Mouse (Mus musculus) urinary bladder, adult 2 months (tissue): ENCODE data around the gene Btf3l4. TPM values are rescaled to one million over a fixed set of nuclear protein-coding genes. Genes with fewer than 3 reads are reported as not detected.

Experiments used
- DNase-seq: peaks from one replicate; pipeline ENCODE4 v3.0.0; 2022; ENCODE audit warnings: low spot score
- polyA plus RNA-seq: library from polyadenylated mRNA; depleted of rRNA; stranded (reverse); fragments of >200 nt; gene quantifications from 2 replicates; pipeline ENCODE4 v1.2.3, GENCODE M21; 2012; rRNA removed

Btf3l4 gene
- polyA plus RNA-seq, 1 experiment: 89.7 TPM

GRCm38 (mm10) chr4:108825677-108826076 is 7.7 kb downstream of the Btf3l4 start:
- DNase-seq: no peak

GRCm38 (mm10) chr4:108811550-108811949 is 21.9 kb downstream of the Btf3l4 start:
- DNase-seq: no peak

- no peak for DNase-seq
Observed at GRCm38 (mm10) chr4:108811142-108811541, 22.3 kb downstream of the Btf3l4 start.

GRCm38 (mm10) chr4:108803535-108803934 is 29.9 kb downstream of the Btf3l4 start:
- DNase-seq: no peak

GRCm38 (mm10) chr4:108798083-108798830 is 35.2 kb downstream of the Btf3l4 start:
- DNase-seq: no peak

- DNase-seq: no peak
Observed at GRCm38 (mm10) chr4:108796701-108797100, 36.7 kb downstream of the Btf3l4 start.

GRCm38 (mm10) chr4:108793941-108794340 is 39.5 kb downstream of the Btf3l4 start:
- DNase-seq: no peak

GRCm38 (mm10) chr4:108790507-108790906 is 42.9 kb downstream of the Btf3l4 start:
- DNase-seq: no peak

- no peak for DNase-seq
Observed at GRCm38 (mm10) chr4:108789258-108789936, 44.0 kb downstream of the Btf3l4 start.

GRCm38 (mm10) chr4:108782421-108783085 is 50.9 kb downstream of the Btf3l4 start:
- DNase-seq: no peak

GRCm38 (mm10) chr4:108781596-108781995 is 51.8 kb downstream of the Btf3l4 start:
- DNase-seq: no peak

GRCm38 (mm10) chr4:108780864-108781205 is 52.6 kb downstream of the Btf3l4 start:
- no peak for DNase-seq

- DNase-seq: peak; percentile 80
Observed at GRCm38 (mm10) chr4:108780057-108780863, 53.2 kb downstream of the Btf3l4 start, which contains the start of gene Zfyve9. Zfyve9 (minus strand) TSS chr4:108780798.

GRCm38 (mm10) chr4:108779763-108780056 is 53.7 kb downstream of the Btf3l4 start:
- DNase-seq: no peak

GRCm38 (mm10) chr4:108768527-108768926 is 64.9 kb downstream of the Btf3l4 start:
- no peak for DNase-seq

Other genes starting within 250 kb of the Btf3l4 start
- 37.5 and 39.2 TPM in 2 replicates for gene Cc2d1b, start 213.7 kb downstream of the Btf3l4 start, polyA plus RNA-seq
- 0.12 and 0.13 TPM in 2 replicates for gene 3110021N24Rik, start 114.0 kb downstream of the Btf3l4 start, polyA plus RNA-seq
- gene Zfyve9, start 52.8 kb downstream of the Btf3l4 start, polyA plus RNA-seq: 5.0 and 7.6 TPM in 2 replicates
- 41.7 and 46.7 TPM in 2 replicates for gene Txndc12, start 987 bp upstream of the Btf3l4 start, polyA plus RNA-seq
- gene Kti12, start 14.2 kb upstream of the Btf3l4 start, polyA plus RNA-seq: 22.8 and 26.0 TPM in 2 replicates
- gene A730015C16Rik, start 15.0 kb upstream of the Btf3l4 start, polyA plus RNA-seq: 0.15 TPM in 1 of 2 replicates, not detected in the other
- 3.1 and 3.3 TPM in 2 replicates for gene Rab3b, start 45.4 kb upstream of the Btf3l4 start, polyA plus RNA-seq
- gene Nrd1, start 167.0 kb upstream of the Btf3l4 start, polyA plus RNA-seq: 101 and 111 TPM in 2 replicates